Mouse (Mus musculus): ENCODE data around the gene Fam184b. TPM values are rescaled to one million over a fixed set of nuclear protein-coding genes. Genes with fewer than 3 reads are reported as not detected.
A peak's percentile ranks its signal among the peaks of the same experiment; 100 is the strongest.

The Fam184b gene
- polyA plus RNA-seq, 1 experiment from 2014 or later, result 2.1 TPM

DNA sequence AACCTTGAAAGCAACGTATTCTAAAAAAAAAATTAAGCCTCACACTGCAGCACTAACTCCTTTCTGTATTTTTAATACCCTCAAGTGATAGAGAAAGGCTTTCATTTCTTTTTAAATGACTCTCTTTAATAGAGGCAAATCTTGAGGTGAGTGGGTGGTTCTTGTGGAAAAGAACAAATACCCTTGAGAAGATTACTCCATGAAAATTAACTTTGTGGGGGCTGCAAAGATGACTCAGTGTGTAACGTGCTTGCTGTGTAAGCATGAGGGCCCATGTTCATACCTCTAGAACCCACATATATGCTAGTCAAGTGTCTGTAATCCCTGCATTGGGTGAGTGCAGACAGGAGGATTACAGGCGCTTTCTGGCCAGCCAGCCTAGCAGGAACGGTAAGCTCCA is 49.3 kb downstream of the Fam184b start:
- Histone ChIP-seq H3K4me2 (no peak overlapping the region), H3K4me3 (no peak overlapping the region), H3K36me3 (no peaks in the 10 kb centered on the region), H3K27ac (no peak overlapping the region), H3K9ac (no peak overlapping the region), H3K27me3 (0 out of 2 replicates have a peak, but pooled peaks cover 5% of the 10 kb centered on the region), H3K9me3 (peaks cover 4% of the 10 kb centered on the region; the same call in 1 of the 2 replicates), H3K4me1 (replicated peaks) (no peaks in the 10 kb centered on the region)
- ATAC-seq (ENCODE audit: low FRiP score), result no peak
- WGBS, result 88% methylated on average over 4 of the region's 4 CpGs

DNA sequence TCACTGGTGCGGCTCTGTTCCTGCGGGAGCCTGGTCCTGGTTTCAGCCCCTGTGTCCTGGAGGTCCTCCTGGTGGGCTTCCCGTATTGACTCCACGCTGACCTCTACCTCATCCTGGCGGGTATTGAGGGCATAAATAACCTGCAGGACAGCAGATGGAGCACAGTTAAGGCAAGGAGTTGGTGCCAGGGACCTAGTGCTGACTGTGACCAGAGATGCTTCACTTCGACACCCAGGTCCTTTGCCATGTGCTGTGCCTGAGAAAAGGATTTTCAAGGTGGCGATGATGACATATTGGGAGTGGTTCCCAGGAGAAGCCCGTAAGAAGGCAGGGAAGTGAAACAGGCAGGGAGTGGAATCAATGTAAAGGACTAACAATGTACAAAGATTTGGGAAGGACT is 54.8 kb downstream of the Fam184b start:
- 93% methylated on average over 8 of the region's 8 CpGs for WGBS
- no peak for ATAC-seq (ENCODE audit: low FRiP score)
- no peaks in the 10 kb centered on the region for H3K36me3 ChIP-seq

DNA sequence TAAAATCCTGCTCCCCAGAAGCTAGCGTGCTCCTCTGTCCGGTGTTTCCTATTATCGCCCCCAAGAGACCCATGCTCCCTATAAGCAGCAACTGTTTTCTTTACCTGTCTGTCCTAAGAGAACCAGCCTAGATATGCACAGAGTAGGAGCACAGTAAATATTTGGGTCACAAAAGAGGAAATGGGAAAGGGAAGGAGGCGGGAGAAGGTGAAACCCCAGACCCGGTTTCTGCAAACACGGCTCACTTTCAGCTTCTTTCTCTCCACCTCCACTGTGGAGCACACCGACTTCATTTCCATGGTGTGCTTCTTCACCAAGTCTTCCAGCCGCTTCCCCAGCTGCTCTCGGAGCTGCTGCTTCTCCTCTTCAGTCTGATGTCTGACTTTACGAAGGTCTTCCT is 59.1 kb downstream of the Fam184b start:
- ATAC-seq (ENCODE audit: low FRiP score), result no peak
- Histone ChIP-seq H3K4me3 (no peak overlapping the region), H3K27ac (no peak overlapping the region), H3K9ac (no peak overlapping the region), H3K4me2 (no peak overlapping the region), H3K27me3 (no peaks in the 10 kb centered on the region), H3K9me3 (no peaks in the 10 kb centered on the region), H3K4me1 (replicated peaks) (no peaks in the 10 kb centered on the region), H3K36me3 (no peaks in the 10 kb centered on the region)
- 89% methylated on average over 10 of the region's 10 CpGs for whole genome bisulfite sequencing

More for the DNA sequence above, 54.8 kb downstream of the Fam184b start:
- H3K4me2 ChIP-seq, result no peak overlapping the region
- H3K4me1 ChIP-seq (replicated peaks), result no peaks in the 10 kb centered on the region
- H3K9me3 ChIP-seq, result peaks cover 4% of the 10 kb centered on the region; the same call in 1 of the 2 replicates
- H3K9ac ChIP-seq, result no peak overlapping the region
- no peak overlapping the region for H3K27ac ChIP-seq
- H3K27me3 ChIP-seq, result no peaks in the 10 kb centered on the region
- H3K4me3 ChIP-seq, result no peak overlapping the region

DNA sequence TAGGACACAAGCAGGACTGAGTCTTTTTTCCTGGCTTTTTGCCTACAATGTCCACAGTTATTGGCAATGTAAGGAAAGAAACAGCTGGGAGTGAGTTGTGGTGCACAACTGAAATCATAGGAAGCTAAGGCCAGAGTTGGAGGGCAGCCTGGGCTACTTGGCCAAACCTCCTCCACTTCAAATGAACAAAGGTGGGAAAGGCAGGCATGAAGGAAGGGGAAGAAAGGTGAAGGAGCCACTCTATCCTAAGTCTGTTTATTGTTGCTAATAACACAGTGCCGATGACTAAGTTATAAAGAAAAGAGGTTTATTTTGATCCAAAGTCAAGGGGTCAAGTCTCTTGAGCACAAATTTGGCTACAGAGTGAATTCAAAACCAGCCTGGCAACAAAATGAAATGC is 62.0 kb downstream of the Fam184b start:
- H3K4me2 ChIP-seq, result no peak overlapping the region
- ATAC-seq (ENCODE audit: low FRiP score), result no peak
- 0 out of 2 replicates have a peak, but pooled peaks cover 4% of the 10 kb centered on the region for H3K4me1 ChIP-seq (replicated peaks)
- 94% methylated on average over 1 of the region's 1 CpGs for WGBS
- H3K27ac ChIP-seq, result no peak overlapping the region
- no peaks in the 10 kb centered on the region for H3K36me3 ChIP-seq
- H3K27me3 ChIP-seq, result no peaks in the 10 kb centered on the region
- no peaks in the 10 kb centered on the region for H3K9me3 ChIP-seq
- H3K9ac ChIP-seq, result no peak overlapping the region
- no peak overlapping the region for H3K4me3 ChIP-seq

DNA sequence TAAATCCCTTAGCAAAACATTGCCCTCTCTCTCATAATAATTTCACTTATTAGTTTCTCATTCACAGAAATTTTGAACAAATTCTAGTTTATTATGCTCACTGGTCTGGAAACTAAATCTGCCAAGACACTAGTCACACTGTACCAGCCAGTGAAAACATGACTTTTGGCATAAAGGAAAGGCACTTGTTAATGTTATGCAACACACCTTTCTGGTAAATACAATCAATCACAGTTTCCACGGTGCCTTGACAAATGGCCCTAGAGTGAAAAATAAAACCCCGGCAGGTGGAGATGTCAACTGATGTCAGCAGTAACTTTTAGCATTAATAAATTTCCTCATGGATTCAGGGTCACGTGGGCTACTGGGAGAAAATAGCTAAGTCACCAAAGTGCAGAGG is 62.7 kb downstream of the Fam184b start:
- no peak overlapping the region for H3K27ac ChIP-seq
- ATAC-seq (ENCODE audit: low FRiP score), result no peak
- H3K27me3 ChIP-seq, result no peaks in the 10 kb centered on the region
- H3K4me3 ChIP-seq, result no peak overlapping the region
- H3K9me3 ChIP-seq, result no peaks in the 10 kb centered on the region
- no peak overlapping the region for H3K4me2 ChIP-seq
- no peaks in the 10 kb centered on the region for H3K36me3 ChIP-seq
- H3K9ac ChIP-seq, result no peak overlapping the region
- 78% methylated on average over 3 of the region's 3 CpGs for WGBS
- H3K4me1 ChIP-seq (replicated peaks), result 0 out of 2 replicates have a peak, but pooled peaks cover 4% of the 10 kb centered on the region

DNA sequence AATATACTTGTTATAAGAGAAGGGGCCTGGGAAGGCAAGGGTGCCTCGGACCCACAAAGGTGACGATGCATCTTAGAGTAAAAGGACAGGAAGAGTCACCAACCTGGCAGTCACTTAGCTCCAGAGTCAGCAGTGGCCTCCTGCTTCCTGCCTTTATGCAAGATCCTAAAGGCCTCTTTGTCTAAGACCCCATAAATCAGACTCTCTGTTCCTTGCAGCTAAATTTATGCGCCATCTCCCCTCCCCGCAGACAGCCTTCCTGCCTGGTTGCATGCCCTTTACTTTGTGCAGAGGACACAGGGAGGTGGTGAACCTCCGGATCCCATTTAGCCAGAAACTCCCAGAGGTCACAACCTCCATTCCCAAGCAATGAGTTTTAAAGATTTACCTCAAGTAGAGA is 66.6 kb downstream of the Fam184b start:
- Histone ChIP-seq H3K36me3 (no peaks in the 10 kb centered on the region), H3K4me3 (no peak overlapping the region), H3K4me2 (no peak overlapping the region), H3K9ac (no peak overlapping the region), H3K27me3 (no peaks in the 10 kb centered on the region), H3K27ac (no peak overlapping the region), H3K4me1 (replicated peaks) (0 out of 2 replicates have a peak, but pooled peaks cover 4% of the 10 kb centered on the region), H3K9me3 (no peaks in the 10 kb centered on the region)
- 23% methylated on average over 5 of the region's 5 CpGs for WGBS
- ATAC-seq (ENCODE audit: low FRiP score), result no peak

DNA sequence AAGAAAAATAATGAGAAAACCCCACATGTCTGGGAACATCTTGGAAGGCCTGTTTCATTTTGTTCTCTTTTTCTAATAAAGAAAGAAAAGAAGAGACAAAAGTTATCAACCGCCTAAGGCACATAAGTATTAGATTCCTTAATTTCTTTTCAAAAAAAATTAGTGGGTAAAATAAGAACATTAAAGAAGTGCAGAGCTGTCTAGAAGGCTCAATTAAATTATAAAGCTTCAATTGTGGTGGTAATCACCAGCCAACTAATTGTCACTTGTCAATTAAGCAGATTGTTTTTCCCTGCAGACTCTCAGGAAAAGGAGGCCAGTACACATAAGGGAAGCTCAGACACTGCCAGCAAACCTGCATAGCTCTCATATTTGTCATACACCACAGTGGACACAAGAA is 73.6 kb downstream of the Fam184b start:
- no peaks in the 10 kb centered on the region for H3K4me1 ChIP-seq (replicated peaks)
- WGBS, result 88% methylated on average over 1 of the region's 1 CpGs
- H3K9me3 ChIP-seq, result no peaks in the 10 kb centered on the region

DNA sequence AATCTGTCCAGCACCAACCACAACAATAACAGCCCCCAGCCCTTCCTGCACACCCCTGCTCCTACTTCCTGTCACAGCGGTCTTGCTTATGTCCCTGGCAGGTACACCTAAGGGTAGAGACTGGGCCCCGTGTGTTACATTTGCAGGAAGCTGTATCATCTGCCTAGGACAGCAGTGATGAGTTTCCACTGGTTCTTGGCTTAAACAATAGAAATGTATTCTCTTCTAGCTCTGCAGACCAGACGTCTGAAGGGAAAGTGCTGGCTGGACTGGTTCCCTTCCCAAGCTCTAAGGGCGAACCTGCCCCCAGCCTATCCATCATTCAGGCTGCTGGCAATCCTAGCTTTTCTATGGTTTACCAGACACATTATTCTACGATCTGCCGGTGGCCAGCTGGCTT is 75.4 kb downstream of the Fam184b start:
- Histone ChIP-seq H3K4me1 (replicated peaks) (no peaks in the 10 kb centered on the region), H3K27ac (no peak overlapping the region), H3K36me3 (no peaks in the 10 kb centered on the region), H3K4me3 (no peak overlapping the region), H3K9me3 (no peaks in the 10 kb centered on the region), H3K27me3 (no peaks in the 10 kb centered on the region), H3K9ac (no peak overlapping the region), H3K4me2 (no peak overlapping the region)
- ATAC-seq (ENCODE audit: low FRiP score), result no peak
- WGBS, result 68% methylated on average over 6 of the region's 6 CpGs

More for the DNA sequence above, 73.6 kb downstream of the Fam184b start:
- no peaks in the 10 kb centered on the region for H3K36me3 ChIP-seq
- no peak overlapping the region for H3K9ac ChIP-seq
- no peak overlapping the region for H3K27ac ChIP-seq
- no peak overlapping the region for H3K4me2 ChIP-seq
- H3K27me3 ChIP-seq, result no peaks in the 10 kb centered on the region
- no peak overlapping the region for H3K4me3 ChIP-seq
- no peak for ATAC-seq (ENCODE audit: low FRiP score)

DNA sequence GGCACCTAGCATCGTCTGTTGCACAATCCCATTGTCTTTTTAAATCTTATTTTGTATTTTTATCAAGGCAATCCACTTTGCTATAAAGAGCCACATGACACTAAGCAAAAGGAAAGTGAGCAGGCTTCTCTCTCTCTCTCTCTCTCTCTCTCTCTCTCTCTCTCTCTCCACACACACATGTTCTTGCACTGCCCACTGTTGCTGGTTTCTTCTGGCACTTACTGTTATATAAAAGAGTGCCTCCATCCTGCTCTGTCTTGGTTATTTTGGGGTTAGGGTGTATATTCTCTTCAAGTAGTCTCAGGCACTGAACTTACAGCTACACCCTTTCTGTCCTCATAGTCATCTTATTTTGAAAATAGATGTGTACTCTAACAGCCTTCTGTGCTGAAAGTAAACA is 89.8 kb downstream of the Fam184b start:
- Histone ChIP-seq H3K4me1 (replicated peaks) (no peaks in the 10 kb centered on the region), H3K4me3 (no peak overlapping the region), H3K9me3 (no peaks in the 10 kb centered on the region), H3K27me3 (no peaks in the 10 kb centered on the region), H3K9ac (no peak overlapping the region), H3K27ac (no peak overlapping the region), H3K4me2 (no peak overlapping the region), H3K36me3 (no peaks in the 10 kb centered on the region)
- 100% methylated on average over 1 of the region's 1 CpGs for whole genome bisulfite sequencing
- ATAC-seq (ENCODE audit: low FRiP score), result no peak

DNA sequence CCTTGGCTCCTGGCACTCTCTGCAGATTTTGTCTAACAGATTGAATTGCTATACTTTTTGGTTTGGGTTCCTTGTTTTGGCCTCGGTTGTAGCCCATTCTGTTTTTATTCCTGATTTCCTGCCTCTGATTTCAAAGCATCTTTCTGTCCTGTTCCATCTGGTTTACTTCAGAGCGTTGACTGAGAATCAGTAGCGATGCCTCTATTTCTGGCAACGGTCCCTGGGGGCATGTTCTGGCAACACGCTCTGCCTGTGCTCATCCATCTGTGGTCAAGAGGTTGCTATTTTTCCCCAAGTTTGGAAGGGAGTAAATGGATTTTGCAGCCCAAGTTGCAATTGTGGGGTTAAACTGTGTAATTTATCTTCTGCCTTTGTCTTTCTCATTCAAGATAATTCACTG is 96.0 kb downstream of the Fam184b start:
- Histone ChIP-seq H3K9ac (no peak overlapping the region), H3K4me3 (no peak overlapping the region), H3K9me3 (no peaks in the 10 kb centered on the region), H3K36me3 (no peaks in the 10 kb centered on the region), H3K27ac (no peak overlapping the region), H3K4me2 (no peak overlapping the region), H3K27me3 (0 out of 2 replicates have a peak, but pooled peaks cover 3% of the 10 kb centered on the region), H3K4me1 (replicated peaks) (no peaks in the 10 kb centered on the region)
- no peak for ATAC-seq (ENCODE audit: low FRiP score)
- 63% methylated on average over 5 of the region's 5 CpGs for WGBS

DNA sequence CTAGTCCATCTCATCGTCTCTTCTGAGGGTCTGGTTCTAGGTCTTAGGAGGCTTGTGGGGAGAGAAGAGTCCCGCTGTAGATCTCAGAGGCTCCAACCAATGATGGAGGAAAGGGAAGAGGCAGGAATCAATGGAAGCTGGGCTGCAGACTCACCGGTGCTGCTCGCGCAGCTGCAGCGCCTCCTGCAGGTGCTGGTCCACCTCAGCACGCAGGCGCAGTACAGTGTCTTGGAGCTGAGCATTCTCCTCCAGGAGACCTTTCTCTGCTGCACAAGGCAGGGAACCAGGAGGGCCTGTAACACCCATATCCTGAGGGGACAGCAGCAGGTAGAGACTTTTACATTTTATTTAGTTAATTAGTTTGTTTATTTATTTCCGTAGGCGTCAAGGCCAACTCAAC is 99.9 kb downstream of the Fam184b start:
- H3K27me3 ChIP-seq, result 0 out of 2 replicates have a peak, but pooled peaks cover 3% of the 10 kb centered on the region
- H3K36me3 ChIP-seq, result no peaks in the 10 kb centered on the region
- H3K9ac ChIP-seq, result no peak overlapping the region
- no peak for ATAC-seq (ENCODE audit: low FRiP score)
- no peak overlapping the region for H3K4me2 ChIP-seq
- no peaks in the 10 kb centered on the region for H3K4me1 ChIP-seq (replicated peaks)
- H3K9me3 ChIP-seq, result no peaks in the 10 kb centered on the region
- WGBS, result 59% methylated on average over 10 of the region's 10 CpGs
- no peak overlapping the region for H3K4me3 ChIP-seq
- H3K27ac ChIP-seq, result no peak overlapping the region

DNA sequence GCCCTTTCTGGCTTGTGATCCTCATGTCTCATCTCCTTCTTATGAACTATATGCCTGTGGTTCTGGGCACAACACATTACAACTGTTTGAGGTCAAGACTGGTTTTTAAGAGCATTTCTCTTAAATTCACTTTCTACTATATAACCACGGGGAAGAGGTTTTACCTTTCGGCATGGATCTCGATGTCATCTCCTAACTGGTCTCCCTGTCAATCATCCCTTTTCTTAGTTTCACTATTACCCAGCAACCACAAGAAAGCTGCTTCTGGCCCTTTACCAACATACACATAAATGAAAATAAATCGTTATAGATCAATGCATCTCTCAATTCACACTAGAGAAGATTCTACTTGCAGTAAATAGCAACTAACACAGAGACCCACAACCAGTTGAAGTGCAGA is 104.2 kb downstream of the Fam184b start:
- Histone ChIP-seq H3K4me3 (no peak overlapping the region), H3K9ac (no peak overlapping the region), H3K9me3 (no peaks in the 10 kb centered on the region), H3K36me3 (peaks cover 19% of the 10 kb centered on the region), H3K4me1 (replicated peaks) (peaks cover 4% of the 10 kb centered on the region; the same call in 1 of the 2 replicates), H3K4me2 (no peak overlapping the region), H3K27ac (no peak overlapping the region), H3K27me3 (no peaks in the 10 kb centered on the region)
- 73% methylated on average over 4 of the region's 4 CpGs for WGBS
- ATAC-seq (ENCODE audit: low FRiP score), result no peak

DNA sequence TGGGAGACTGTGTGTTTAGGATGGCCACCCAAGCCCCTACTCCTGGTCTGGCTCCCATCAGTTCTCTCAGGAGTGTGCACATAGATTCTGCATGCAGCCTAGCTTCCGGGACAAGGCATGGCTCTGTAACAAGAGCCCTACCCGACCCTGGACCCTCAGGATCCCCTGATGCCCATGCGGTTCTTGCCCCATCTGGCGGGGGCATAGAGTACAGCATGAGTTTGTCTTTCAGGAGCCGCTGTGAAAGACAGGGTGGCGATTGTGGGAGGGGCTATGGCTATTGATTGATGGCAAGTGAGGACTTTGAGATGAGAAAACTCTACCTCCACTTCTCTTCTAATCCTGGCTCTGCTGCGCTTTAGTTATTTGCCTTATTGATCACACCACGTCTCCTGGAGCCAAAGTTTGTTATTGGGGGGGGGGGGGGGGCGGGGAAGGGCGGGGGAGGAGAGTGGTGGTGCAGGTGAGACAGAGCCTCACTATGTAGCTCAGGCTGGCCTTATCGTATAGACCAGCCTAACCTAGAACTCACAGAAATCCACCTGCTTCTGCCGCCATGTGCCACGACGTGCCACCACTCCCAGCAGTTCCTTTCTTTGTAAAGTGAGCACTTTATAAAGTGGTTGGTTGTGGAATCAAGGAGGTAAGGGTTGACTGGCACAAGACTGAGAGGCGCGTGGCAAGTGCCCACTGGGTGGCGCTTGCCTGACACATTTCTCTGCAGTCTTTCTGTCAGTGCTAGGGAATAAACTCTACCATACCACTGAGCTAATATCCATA is 104.9 kb downstream of the Fam184b start:
- H3K4me2 ChIP-seq, result no peak overlapping the region

More for the DNA sequence above, 104.9 kb downstream of the Fam184b start:
- Histone ChIP-seq H3K9ac (0 out of 2 replicates have a peak overlapping the region, but pooled peaks have one; percentile 5), H3K27ac (no peak overlapping the region), H3K27me3 (no peaks in the 10 kb centered on the region), H3K9me3 (no peaks in the 10 kb centered on the region), H3K4me1 (replicated peaks) (peaks cover 4% of the 10 kb centered on the region; the same call in 1 of the 2 replicates), H3K36me3 (peaks cover 24% of the 10 kb centered on the region), H3K4me3 (no peak overlapping the region)
- WGBS, result 5% methylated on average over 17 of the region's 17 CpGs
- peak; percentile 82 for ATAC-seq (ENCODE audit: low FRiP score)

All from hindbrain, embryonic 13.5 days (tissue).